In the genomic region with DNA sequence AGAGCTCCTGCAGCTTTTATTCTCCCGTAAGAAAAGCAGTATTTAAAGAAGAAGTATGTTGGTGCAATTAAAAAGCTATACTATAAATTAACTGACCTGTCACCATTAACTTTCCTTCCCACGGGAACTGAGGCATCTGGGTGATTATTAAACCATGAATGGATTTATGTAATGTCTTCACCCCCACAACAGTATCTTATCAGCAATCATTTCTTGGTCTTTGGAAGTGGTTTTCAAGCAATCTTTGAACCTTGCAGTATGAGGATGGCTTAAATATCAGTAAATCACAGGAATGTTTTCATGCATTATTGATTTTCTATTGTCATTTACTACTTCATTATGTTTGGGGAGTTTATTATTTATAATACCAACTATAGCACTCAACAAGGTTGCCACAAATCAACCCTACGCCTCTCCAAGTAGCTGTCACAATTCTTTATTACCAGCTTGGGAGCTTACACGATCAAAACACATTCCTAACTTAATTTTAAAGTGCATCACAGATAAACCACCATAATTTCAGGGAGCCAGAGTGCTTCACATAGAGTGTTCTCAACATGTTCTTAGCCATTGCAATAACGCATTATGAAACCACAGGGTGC, we compare ENCODE assay signal across 24 mouse cellular contexts.
"Had no signal": no experiment of that assay in that cellular context is flagged by ENCODE, and none has a peak within 500 bp of the region (broad histone marks: within the 10 kb centered on the region; RNA-seq: fewer than 3 reads in every experiment).

No protein-coding gene starts in this region.

- H3K9me3 ChIP-seq: liver, embryonic 13.5 days; liver, embryonic 15.5 days; lung, embryonic 15.5 days; megakaryocyte, embryonic 14.5 days; midbrain, embryonic 10.5 days; midbrain, embryonic 12.5 days had no signal

- DNase-seq: liver, embryonic 13.5 days; liver, postnatal 0 days; lung, adult 2 months; lung, postnatal 14 days; lung, postnatal 36 days; midbrain, embryonic 14.5 days; retina, postnatal 1 day; right cerebral cortex, adult 18-20 months; right cerebral cortex, postnatal 25 days; right cerebral cortex, postnatal 4 days; spleen, adult 18-20 months; thymus, adult 18-20 months; thymus, postnatal 14 days; thymus, postnatal 36 days had no signal

- H3K27ac ChIP-seq: liver, embryonic 13.5 days; liver, embryonic 15.5 days; lung, embryonic 15.5 days; macrophage; midbrain, embryonic 10.5 days; midbrain, embryonic 12.5 days had no signal

- H3K27me3 ChIP-seq: liver, embryonic 13.5 days; liver, embryonic 15.5 days; lung, embryonic 15.5 days; megakaryocyte, embryonic 14.5 days; midbrain, embryonic 12.5 days had no signal

- H3K9ac ChIP-seq: liver, embryonic 13.5 days; liver, embryonic 15.5 days; liver, postnatal 0 days; lung, embryonic 15.5 days; midbrain, embryonic 12.5 days had no signal

- H3K4me1 ChIP-seq: liver, embryonic 13.5 days; liver, embryonic 15.5 days; lung, embryonic 15.5 days; megakaryocyte, embryonic 14.5 days; midbrain, embryonic 10.5 days; midbrain, embryonic 12.5 days had no signal

- H3K4me2 ChIP-seq: liver, embryonic 11.5 days; liver, embryonic 13.5 days; liver, embryonic 15.5 days; lung, embryonic 15.5 days; midbrain, embryonic 12.5 days had no signal

- H3K36me3 ChIP-seq: liver, embryonic 13.5 days; liver, embryonic 15.5 days; lung, embryonic 15.5 days; midbrain, embryonic 10.5 days; midbrain, embryonic 12.5 days had no signal

- H3K4me3 ChIP-seq: liver, embryonic 13.5 days; liver, embryonic 15.5 days; lung, embryonic 15.5 days; megakaryocyte, embryonic 14.5 days; midbrain, embryonic 10.5 days; midbrain, embryonic 12.5 days; myocyte had no signal

- ATAC-seq: liver, postnatal 0 days; lung, postnatal 0 days; midbrain, embryonic 16.5 days had no signal
